Mouse (Mus musculus) left cerebral cortex, postnatal 25 days (tissue): ENCODE data around the gene Lrrc56. TPM values are rescaled to one million over a fixed set of nuclear protein-coding genes. Genes with fewer than 3 reads are reported as not detected.
"Not testable (repeated sequence)": the region's sequence is repeated elsewhere in the genome, so short reads cannot be mapped to it uniquely, and the experiment has no call there.

Source experiments
- DNase-seq, 2 experiments: peaks; one replicate each; pipeline ENCODE4 v3.0.0; 2022; ENCODE audit warnings: low spot score in 2 of 2, mixed read lengths in 1 of 2
- intact Hi-C: fragments of 180-260 bp; cut with DNase I; formaldehyde crosslinking; loops from one replicate; pipeline ENCODE4 v1.15.1; 2025
- microRNA-seq, 2 experiments: library from miRNA; unstranded; fragments of <30 nt; microRNA quantifications; one replicate each; pipeline ENCODE4 v1.2.0; 2022
- total RNA-seq, 2 experiments: library from RNA; stranded (reverse); gene quantifications; 2 replicates each; pipeline ENCODE4 v1.2.3; 2021

Gene Lrrc56
- total RNA-seq, 2 experiments from 2014 or later: 3.1 to 4.4 TPM

GRCm38 (mm10) chr7:141250486-141250885, 56.5 kb downstream of the Lrrc56 start:
- DNase-seq, intact Hi-C loops: not testable (repeated sequence)

DNA sequence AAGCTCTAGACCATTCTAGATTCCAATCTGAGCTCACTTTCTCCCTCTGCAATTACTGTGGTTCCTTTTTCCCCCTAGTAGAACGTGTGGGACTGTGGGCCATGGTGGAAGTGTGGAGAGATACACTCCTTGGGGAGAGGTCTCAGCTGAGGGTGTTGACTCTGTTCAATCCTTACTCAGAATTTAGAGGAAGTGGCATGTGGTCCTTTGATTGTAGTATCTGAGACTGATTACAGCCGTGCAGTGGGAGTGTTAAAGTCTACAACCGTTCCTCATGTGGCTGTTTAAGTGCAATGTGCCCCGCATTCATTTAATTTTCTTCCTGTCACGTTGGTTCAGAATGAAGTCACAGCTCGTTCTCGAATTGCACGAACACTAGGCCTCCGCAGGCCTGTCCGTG, 62.2 kb downstream of the Lrrc56 start:
- intact Hi-C loops: no loop called here
- DNase-seq: no peak

Small RNA genes lying within 50 kb of the gene (microRNA-seq; reads per million reads assigned to microRNA genes)
- gene Mir210: 82.3 to 117 reads per million in 2 experiments

Other genes starting within 250 kb of the Lrrc56 start
- gene Ifitm5, start 243.9 kb upstream of the Lrrc56 start, total RNA-seq: not detected
- gene Gm45717, start 238.2 kb upstream of the Lrrc56 start, total RNA-seq: not detected
- gene Ifitm2, start 238.2 kb upstream of the Lrrc56 start, total RNA-seq: 10 to 100 TPM; 11.7 to 15.7 TPM
- 1 to 10 TPM; 1.7 to 2.9 TPM for gene Ifitm1, start 226.9 kb upstream of the Lrrc56 start, total RNA-seq
- gene Ifitm3, start 183.4 kb upstream of the Lrrc56 start, total RNA-seq: 10 to 100 TPM in 1 of 2 experiments, 1 to 10 TPM in 1; 9.9 to 13.5 TPM
- not detected for gene Ifitm6, start 176.2 kb upstream of the Lrrc56 start, total RNA-seq
- gene Gm17387, start 165.0 kb upstream of the Lrrc56 start, total RNA-seq: not detected
- gene B4galnt4, start 133.1 kb upstream of the Lrrc56 start, total RNA-seq: 10 to 100 TPM; 79.6 to 84.3 TPM
- gene Pkp3, start 115.9 kb upstream of the Lrrc56 start, total RNA-seq: under 1 TPM in 1 of 2 experiments, not detected in 1; 0.21 TPM
- 1 to 10 TPM; 2.9 to 3.2 TPM for gene Sigirr, start 93.6 kb upstream of the Lrrc56 start, total RNA-seq
- gene Ano9, start 76.4 kb upstream of the Lrrc56 start, total RNA-seq: not detected
- 10 to 100 TPM; 47.3 to 53.6 TPM for gene Ptdss2, start 71.8 kb upstream of the Lrrc56 start, total RNA-seq
- 10 to 100 TPM; 30.5 to 32.9 TPM for gene Rnh1, start 21.3 kb upstream of the Lrrc56 start, total RNA-seq
- 100 to 1,000 TPM; 279 to 287 TPM for gene Hras, start 152 bp upstream of the Lrrc56 start, total RNA-seq
- not detected for gene Lmntd2, start 19.9 kb downstream of the Lrrc56 start, total RNA-seq
- gene Rassf7, start 21.7 kb downstream of the Lrrc56 start, total RNA-seq: 1 to 10 TPM in 1 of 2 experiments, under 1 TPM in 1; 0.78 to 1.5 TPM
- gene Phrf1, start 34.6 kb downstream of the Lrrc56 start, total RNA-seq: 10 to 100 TPM; 75.5 to 76.4 TPM
- gene Irf7, start 72.3 kb downstream of the Lrrc56 start, total RNA-seq: 1 to 10 TPM in 1 of 2 experiments, under 1 TPM in 1; 0.78 to 1.1 TPM
- not detected for gene Cdhr5, start 82.6 kb downstream of the Lrrc56 start, total RNA-seq
- not detected for gene Sct, start 85.0 kb downstream of the Lrrc56 start, total RNA-seq
- under 1 TPM; 0.41 to 0.66 TPM for gene Drd4, start 97.8 kb downstream of the Lrrc56 start, total RNA-seq
- gene Deaf1, start 133.5 kb downstream of the Lrrc56 start, total RNA-seq: 10 to 100 TPM; 71.8 to 76.6 TPM
- 10 to 100 TPM; 33.4 to 34.6 TPM for gene Tmem80, start 133.6 kb downstream of the Lrrc56 start, total RNA-seq
- 1 to 10 TPM; 3.0 to 3.3 TPM for gene Eps8l2, start 144.7 kb downstream of the Lrrc56 start, total RNA-seq
- 100 to 1,000 TPM; 103 TPM for gene Taldo1, start 198.0 kb downstream of the Lrrc56 start, total RNA-seq
- 10 to 100 TPM; 41.3 to 48.4 TPM for gene Gatd1, start 220.0 kb downstream of the Lrrc56 start, total RNA-seq
- gene Cend1, start 235.3 kb downstream of the Lrrc56 start, total RNA-seq: 100 to 1,000 TPM; 288 to 314 TPM
- gene Slc25a22, start 243.7 kb downstream of the Lrrc56 start, total RNA-seq: 100 to 1,000 TPM; 292 to 311 TPM
- under 1 TPM; 0.64 to 0.96 TPM for gene Pidd1, start 249.9 kb downstream of the Lrrc56 start, total RNA-seq